Mouse (Mus musculus) heart, postnatal 0 days (tissue): ENCODE measurements around the gene Axl. TPM values are rescaled to one million over a fixed set of nuclear protein-coding genes. Genes with fewer than 3 reads are reported as not detected.

Experiments used
- ATAC-seq: fragments of 200-750 bp; cut with Nextera tagmentation; 2 replicates; pipeline ENCODE4 v1.8.0; 2017; ENCODE audit warnings: low read depth, moderate number of reproducible peaks, moderate library complexity; ENCODE audit not compliant: insufficient read depth
- DNase-seq: peaks from one replicate; pipeline ENCODE4 v3.0.0-alpha.2; 2016; ENCODE audit warnings: low spot score
- H3K27ac ChIP-seq: fragments of 300-500 bp; sonication (generic); 2 replicates; pipeline ENCODE4 v1.5.1; 2014; ENCODE audit warnings: low read depth, mild to moderate bottlenecking
- H3K27me3 ChIP-seq: fragments of 300-500 bp; sonication (generic); 2 replicates; pipeline ENCODE4 v1.6.1; 2014; ENCODE audit warnings: low read length, mixed read lengths; ENCODE audit not compliant: control insufficient read depth, insufficient read depth
- H3K36me3 ChIP-seq: fragments of 300-500 bp; sonication (generic); replicated peaks from 2 replicates; pipeline ENCODE4 v1.6.1; 2014; ENCODE audit warnings: low read length, mixed read lengths; ENCODE audit not compliant: control insufficient read depth, insufficient read depth
- H3K4me1 ChIP-seq: fragments of 300-500 bp; sonication (generic); 2 replicates; pipeline ENCODE4 v1.6.1; 2014; ENCODE audit warnings: antibody characterized with exemption; ENCODE audit not compliant: control insufficient read depth, insufficient read depth
- H3K4me2 ChIP-seq: fragments of 300-500 bp; sonication (generic); 2 replicates; pipeline ENCODE4 v1.6.1; 2014; ENCODE audit warnings: low read depth, mild to moderate bottlenecking, low read length, moderate library complexity
- H3K4me3 ChIP-seq: fragments of 300-500 bp; sonication (generic); 2 replicates; pipeline ENCODE4 v1.5.1; 2014; ENCODE audit warnings: low read depth, low read length
- H3K9ac ChIP-seq: fragments of 300-500 bp; sonication (generic); replicated peaks from 2 replicates; pipeline ENCODE4 v1.6.1; 2014; ENCODE audit warnings: low read depth, low read length, mixed read lengths
- H3K9me3 ChIP-seq: fragments of 300-500 bp; sonication (generic); replicated peaks from 2 replicates; pipeline ENCODE4 v1.6.1; 2016; ENCODE audit warnings: low read length; ENCODE audit not compliant: control insufficient read depth
- CTCF ChIP-seq: IDR thresholded peaks from 2 replicates; pipeline ENCODE4 v1.5.1; 2016; ENCODE audit warnings: antibody characterized with exemption, control low read depth, low read depth
- EP300 ChIP-seq: IDR thresholded peaks from 2 replicates; pipeline ENCODE4 v1.6.1; 2016; ENCODE audit warnings: antibody characterized with exemption, low read depth
- WGBS: fragments of 180-500 bp; shearing (Covaris S2); extraction: QIAGEN DNeasy Blood & Tissue Kit; methylation state at CpG from one replicate; pipeline ENCODE4 v1.1.7; 2014; 5-methylcytosine and 5-hydroxymethylcytosine counted together
- polyA plus RNA-seq: library from polyadenylated mRNA; unstranded; fragments of >200 nt; fragmentation: Nextera tagmentation; extraction: Ambion mirVana; gene quantifications from 2 replicates; pipeline ENCODE4 v1.2.1, GENCODE M21; 2015
- total RNA-seq: library from RNA; depleted of rRNA; stranded (reverse); fragments of >200 nt; gene quantifications from 2 replicates; pipeline ENCODE4 v1.2.3, GENCODE M21; 2014; ENCODE audit warnings: low replicate concordance

Gene Axl
- total and polyA plus RNA-seq, 2 experiments from 2014 or later = 33.3 to 63.8 TPM

DNA sequence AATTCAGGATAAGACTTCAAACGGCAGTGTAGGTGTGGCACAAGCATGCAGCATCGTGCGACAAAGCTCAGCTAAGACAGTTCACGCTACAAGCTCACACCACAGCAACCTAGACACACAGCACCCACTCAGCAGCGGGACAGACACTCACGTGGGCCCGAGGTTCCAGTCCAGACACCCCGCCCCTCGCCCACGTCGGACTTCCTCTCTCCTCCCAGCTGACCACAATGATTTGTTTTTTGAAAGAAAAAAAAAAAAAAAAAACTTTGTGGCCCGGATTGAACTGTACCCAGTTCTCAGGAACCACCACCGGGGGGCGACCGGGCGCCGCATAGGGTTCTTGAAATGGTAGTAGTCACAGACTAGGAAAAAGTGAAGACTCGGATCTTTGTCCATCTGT is 32.5 kb downstream of the Axl start:
- Histone ChIP-seq H3K9me3 (no peaks in the 10 kb centered on the region), H3K27ac (peak overlapping the region; percentile 99), H3K4me3 (peak overlapping the region; percentile 78), H3K4me1 (peaks cover 15% of the 10 kb centered on the region), H3K27me3 (no peaks in the 10 kb centered on the region), H3K9ac (peak overlapping the region; percentile 39; the same call in 1 of the 2 replicates), H3K4me2 (peak overlapping the region; percentile 72), H3K36me3 (0 out of 2 replicates have a peak, but pooled peaks cover 1% of the 10 kb centered on the region)
- TF ChIP-seq CTCF (peak; percentile 76), EP300 (peak; percentile 51; the same call in 1 of the 2 replicates)
- under 1% methylated on average over 18 of the region's 18 CpGs for WGBS
- peak; percentile 26 for ATAC-seq
- DNase-seq = peak; percentile 87

DNA sequence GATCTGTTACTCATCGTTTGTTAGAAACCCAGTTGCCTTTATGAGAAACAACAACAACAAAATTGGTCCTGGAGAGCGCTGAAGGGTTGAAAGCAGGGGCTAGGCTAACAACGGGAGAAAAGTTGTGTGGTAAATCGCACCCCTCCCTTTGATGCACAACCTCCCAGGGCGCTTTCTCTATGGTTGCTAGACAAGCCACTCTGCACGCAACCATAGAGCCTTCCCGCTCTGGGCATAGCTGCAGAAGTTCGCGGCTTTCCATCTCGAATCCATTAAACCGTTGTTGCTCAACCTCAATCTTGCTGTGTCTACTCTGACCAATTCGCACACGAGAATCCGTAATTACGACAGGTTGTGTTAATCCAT is 33.1 kb downstream of the Axl start:
- Histone ChIP-seq H3K4me1 (peaks cover 15% of the 10 kb centered on the region), H3K27me3 (no peaks in the 10 kb centered on the region), H3K4me2 (peak overlapping the region; percentile 72), H3K9ac (peak overlapping the region; percentile 39; the same call in 1 of the 2 replicates), H3K27ac (peak overlapping the region; percentile 99), H3K4me3 (peak overlapping the region; percentile 78), H3K36me3 (peaks cover 7% of the 10 kb centered on the region), H3K9me3 (no peaks in the 10 kb centered on the region)
- no peak for DNase-seq
- 1% methylated on average over 15 of the region's 15 CpGs for WGBS
- TF ChIP-seq EP300 (no peak), CTCF (no peak)
- ATAC-seq = peak; percentile 51

DNA sequence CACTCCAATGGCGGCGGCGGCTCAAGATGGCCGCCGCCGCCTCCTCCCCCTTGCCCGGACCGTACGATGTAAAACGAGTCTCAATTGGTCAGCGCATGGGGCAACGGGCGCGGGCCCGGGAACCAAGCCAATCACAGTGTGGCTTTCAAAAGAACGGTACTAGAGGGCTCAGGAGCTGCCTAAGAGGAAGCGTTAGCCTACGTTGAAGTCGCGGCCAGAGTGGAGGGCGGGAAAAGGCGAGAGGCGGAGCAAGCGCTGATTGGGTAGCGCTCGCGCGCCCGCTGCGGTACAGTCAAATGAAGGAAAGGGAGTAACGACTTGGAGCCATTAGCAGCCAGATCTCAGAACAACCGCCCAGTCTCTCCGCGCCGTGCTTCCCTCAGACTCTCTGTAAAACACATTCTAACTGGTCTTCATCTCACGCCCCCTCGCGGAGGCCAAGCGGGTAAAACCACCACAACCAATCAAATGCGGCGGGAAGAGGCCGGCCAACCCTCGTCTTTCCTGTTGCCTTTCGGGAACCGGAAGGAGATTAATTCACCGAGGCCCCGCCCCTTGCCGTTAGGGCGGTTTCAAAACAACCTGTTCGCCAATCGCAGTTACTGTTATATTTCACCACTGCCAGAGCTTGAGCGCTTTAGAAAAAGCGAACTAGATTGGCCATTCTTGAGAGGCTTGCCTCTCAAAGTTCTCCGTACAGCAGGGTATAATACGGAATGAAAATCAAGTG is 33.6 kb downstream of the Axl start, which contains the start of gene Hnrnpul1:
TSS of gene Hnrnpul1 (minus strand) at position 20 of the 730 bp plus-strand sequence.
- WGBS = under 1% methylated on average over 55 of the region's 55 CpGs
- H3K9ac ChIP-seq = peak within 1 kb of the TSS; percentile 96
- peak within 1 kb of the TSS; percentile 78 for H3K4me3 ChIP-seq
- H3K27ac ChIP-seq = peak within 1 kb of the TSS; percentile 99
- no peaks in the 10 kb centered on the region for H3K9me3 ChIP-seq
- H3K36me3 ChIP-seq = peaks cover 11% of the 10 kb centered on the region
- H3K4me1 ChIP-seq = peaks cover 15% of the 10 kb centered on the region
- no peak for TF ChIP-seq EP300
- peak; percentile 36 for TF ChIP-seq CTCF
- DNase-seq (peak; percentile 99), ATAC-seq (peak; percentile 89)
- peak within 1 kb of the TSS; percentile 95 for H3K4me2 ChIP-seq
- no peaks in the 10 kb centered on the region for H3K27me3 ChIP-seq

DNA sequence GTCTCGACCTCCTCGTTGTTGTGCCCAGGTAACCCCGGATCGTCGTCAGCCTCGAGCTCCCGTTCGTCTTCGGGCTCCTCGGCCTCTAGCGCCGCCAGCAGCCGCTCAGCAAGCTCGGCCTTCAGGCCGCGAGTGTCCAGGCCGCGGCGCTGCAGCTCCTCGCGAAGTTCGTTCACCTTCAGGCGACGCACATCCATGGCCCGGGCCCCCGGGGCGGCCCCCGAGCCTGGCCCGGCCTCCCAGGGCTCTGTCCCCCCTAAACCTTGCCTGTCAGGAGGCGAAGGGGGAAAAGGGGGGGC is 34.1 kb downstream of the Axl start:
- Histone ChIP-seq H3K27ac (peak overlapping the region; percentile 99), H3K27me3 (no peaks in the 10 kb centered on the region), H3K4me3 (peak overlapping the region; percentile 78), H3K4me1 (peaks cover 15% of the 10 kb centered on the region), H3K9ac (peak overlapping the region; percentile 96), H3K4me2 (peak overlapping the region; percentile 95), H3K36me3 (peaks cover 16% of the 10 kb centered on the region), H3K9me3 (no peaks in the 10 kb centered on the region)
- ATAC-seq (no peak), DNase-seq (no peak)
- WGBS = under 1% methylated on average over 29 of the region's 30 CpGs
- TF ChIP-seq CTCF (peak; percentile 30), EP300 (no peak)

DNA sequence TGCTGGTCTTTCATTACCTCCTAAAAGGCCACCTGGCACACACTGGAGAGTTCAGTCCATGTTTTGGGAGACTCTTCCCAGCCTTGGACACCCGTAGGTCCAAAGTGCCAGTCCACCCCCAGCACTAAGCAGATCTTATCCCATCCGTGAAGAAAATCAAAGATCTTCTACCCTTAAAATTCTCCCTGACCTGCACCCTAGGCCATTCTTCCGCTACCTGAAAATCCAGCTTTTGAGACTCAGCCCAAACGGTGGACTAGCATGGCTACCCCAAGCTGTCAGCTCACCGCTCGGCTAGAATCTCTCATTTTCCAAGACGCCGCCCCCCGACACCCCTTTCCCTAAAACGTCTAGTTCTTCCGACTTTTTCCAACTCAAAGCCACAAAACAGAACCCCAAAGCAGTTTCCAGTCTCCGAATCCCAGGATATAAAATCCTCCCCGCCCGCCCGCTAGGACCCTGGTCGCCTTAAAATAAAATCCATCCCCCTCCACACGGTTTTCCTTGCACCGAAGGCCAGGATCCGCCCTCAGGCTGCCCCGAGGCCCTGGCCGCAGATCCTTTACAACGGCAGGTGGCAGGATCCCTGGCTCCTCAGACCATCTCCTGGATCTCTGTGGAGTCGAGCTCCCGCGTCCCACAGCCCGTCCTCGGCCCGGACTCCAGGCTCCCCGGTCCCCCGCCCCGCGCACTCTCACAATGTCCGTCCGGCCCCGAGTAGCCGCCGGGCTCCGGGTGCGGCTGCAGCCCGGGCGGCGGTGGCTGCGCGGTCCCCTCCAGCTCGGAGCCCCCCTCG is 34.7 kb downstream of the Axl start:
- peak; percentile 4 for ATAC-seq
- peaks cover 15% of the 10 kb centered on the region for H3K4me1 ChIP-seq
- no peaks in the 10 kb centered on the region for H3K27me3 ChIP-seq
- peak overlapping the region; percentile 95 for H3K4me2 ChIP-seq
- DNase-seq = no peak
- H3K9ac ChIP-seq = peak overlapping the region; percentile 96
- peak overlapping the region; percentile 99 for H3K27ac ChIP-seq
- under 1% methylated on average over 46 of the region's 46 CpGs for WGBS
- H3K36me3 ChIP-seq = peaks cover 22% of the 10 kb centered on the region
- H3K4me3 ChIP-seq = peak overlapping the region; percentile 78
- TF ChIP-seq CTCF = no peak
- no peak for TF ChIP-seq EP300
- H3K9me3 ChIP-seq = no peaks in the 10 kb centered on the region
